Mouse (Mus musculus): Measurements from ENCODE around the gene Tmem86a. TPM values are rescaled to one million over a fixed set of nuclear protein-coding genes. Genes with fewer than 3 reads are reported as not detected.

Tmem86a gene
- total RNA-seq, 1 experiment: 1.1 TPM

GRCm38 (mm10) chr7:47067879-47068278, 17.5 kb downstream of the Tmem86a start:
- H3K9me3 ChIP-seq (ENCODE audit: control insufficient read depth, insufficient read depth, low read depth, low read length): no peaks in the 10 kb centered on the region
- no peak overlapping the region for H3K9ac ChIP-seq (ENCODE audit: insufficient read depth, low read depth, low read length, poor library complexity, severe bottlenecking)
- no peak overlapping the region for H3K4me3 ChIP-seq (ENCODE audit: insufficient read depth in 1 of 2, low read depth in 1 of 2, low read length in 2 of 2, poor library complexity in 1 of 2, severe bottlenecking in 1 of 2)
- H3K36me3 ChIP-seq (ENCODE audit: control insufficient read depth, insufficient read depth, low read length, poor library complexity, severe bottlenecking): no peaks in the 10 kb centered on the region
- no peak overlapping the region for H3K27ac ChIP-seq (ENCODE audit: insufficient read depth, low read depth, low read length, poor library complexity, severe bottlenecking)
- no peak for DNase-seq (ENCODE audit: low read depth, low spot score)
- TF ChIP-seq ZC3H11A (IDR thresholded peaks at IDR 0.05; ENCODE audit: borderline replicate concordance, low read depth, low read length) (no peak), CHD2 (IDR thresholded peaks at IDR 0.05; ENCODE audit: low read depth, low read length) (no peak), HCFC1 (IDR thresholded peaks at IDR 0.05; ENCODE audit: borderline replicate concordance, insufficient read depth, low read length) (no peak), ZNF384 (IDR thresholded peaks at IDR 0.05; ENCODE audit: low read depth, low read length) (no peak), MAFK (IDR thresholded peaks at IDR 0.05; ENCODE audit: insufficient read depth, low read depth, low read length) (no peak)
- in situ Hi-C loops (cut with MboI; ENCODE audit: low sequenced_read_pairs in 2 of 2, unreplicated experiment in 2 of 2): no loop called here
- no peaks in the 10 kb centered on the region; a peak in 1 of 4 replicates for H3K4me1 ChIP-seq (ENCODE audit: control insufficient read depth in 2 of 2, insufficient read depth in 2 of 2, low read length in 2 of 2, poor library complexity in 1 of 2)

- Histone ChIP-seq H3K36me3 (ENCODE audit: control insufficient read depth, insufficient read depth, low read length, poor library complexity, severe bottlenecking) (no peaks in the 10 kb centered on the region), H3K27ac (ENCODE audit: insufficient read depth, low read depth, low read length, poor library complexity, severe bottlenecking) (no peak overlapping the region), H3K4me3 (ENCODE audit: insufficient read depth in 1 of 2, low read depth in 1 of 2, low read length in 2 of 2, poor library complexity in 1 of 2, severe bottlenecking in 1 of 2) (no peak overlapping the region), H3K9me3 (ENCODE audit: control insufficient read depth, insufficient read depth, low read depth, low read length) (no peaks in the 10 kb centered on the region), H3K9ac (ENCODE audit: insufficient read depth, low read depth, low read length, poor library complexity, severe bottlenecking) (no peak overlapping the region), H3K4me1 (ENCODE audit: control insufficient read depth in 2 of 2, insufficient read depth in 2 of 2, low read length in 2 of 2, poor library complexity in 1 of 2) (peaks cover 0 to 10% of the 10 kb centered on the region in 2 experiments; a peak in 2 of 4 replicates)
- in situ Hi-C loops (cut with MboI; ENCODE audit: low sequenced_read_pairs in 2 of 2, unreplicated experiment in 2 of 2): no loop called here
- TF ChIP-seq ZC3H11A (IDR thresholded peaks at IDR 0.05; ENCODE audit: borderline replicate concordance, low read depth, low read length) (0 out of 2 replicates have a peak, but pooled peaks have one; percentile 12), HCFC1 (IDR thresholded peaks at IDR 0.05; ENCODE audit: borderline replicate concordance, insufficient read depth, low read length) (no peak), CHD2 (IDR thresholded peaks at IDR 0.05; ENCODE audit: low read depth, low read length) (no peak)
- no peak for DNase-seq (ENCODE audit: low read depth, low spot score)
Observed at GRCm38 (mm10) chr7:47072551-47072950, 22.1 kb downstream of the Tmem86a start.

DNA sequence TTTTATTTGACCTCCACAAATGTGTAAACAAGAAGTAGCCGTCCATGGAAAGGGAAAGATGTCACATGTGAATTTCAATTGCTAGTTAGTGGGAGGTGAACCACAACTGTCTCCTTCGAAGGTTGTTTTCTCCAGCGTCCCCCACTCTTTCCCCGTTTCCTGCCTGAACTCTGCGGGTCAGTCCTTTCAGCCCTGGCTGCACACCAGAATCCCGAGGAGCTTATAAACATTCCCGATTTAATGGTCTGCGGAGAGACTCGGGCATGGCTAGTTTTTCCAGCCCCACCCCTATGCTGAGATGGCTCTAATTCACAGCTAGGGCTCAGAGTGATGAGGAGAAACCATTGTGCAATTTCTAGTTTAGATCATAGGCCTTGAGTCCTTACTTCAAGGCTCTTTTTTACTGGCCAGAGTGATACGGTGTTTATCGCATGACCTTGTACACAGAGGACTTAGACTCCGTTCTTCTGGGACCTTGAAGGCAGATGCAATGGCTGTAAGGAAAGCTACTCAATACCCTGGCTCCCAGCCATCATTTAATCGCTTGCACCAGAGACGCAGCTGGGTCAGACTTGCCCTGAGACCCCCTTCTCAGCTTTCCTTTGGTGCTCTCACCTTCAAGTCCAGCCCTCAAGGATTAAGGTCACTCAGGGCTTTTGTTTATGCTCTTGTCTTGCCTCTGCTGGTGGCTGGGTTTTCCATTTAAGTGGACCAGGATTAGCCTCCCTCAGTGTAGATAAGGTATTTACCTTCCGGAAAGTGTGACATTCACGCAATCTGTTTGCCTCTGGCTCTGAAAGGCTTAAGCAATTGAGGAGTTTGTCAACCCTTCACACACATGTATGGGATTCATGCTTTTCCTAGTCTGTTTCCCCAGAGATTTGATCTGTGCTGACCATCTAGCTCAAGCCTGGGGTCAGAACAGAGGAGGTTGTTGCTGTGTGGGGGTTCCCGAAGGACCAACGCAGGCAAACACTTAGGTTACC, 23.4 kb downstream of the Tmem86a start:
- Histone ChIP-seq H3K4me3 (ENCODE audit: insufficient read depth in 1 of 2, low read depth in 1 of 2, low read length in 2 of 2, poor library complexity in 1 of 2, severe bottlenecking in 1 of 2) (no peak overlapping the region), H3K9ac (ENCODE audit: insufficient read depth, low read depth, low read length, poor library complexity, severe bottlenecking) (no peak overlapping the region), H3K27ac (ENCODE audit: insufficient read depth, low read depth, low read length, poor library complexity, severe bottlenecking) (no peak overlapping the region), H3K4me1 (ENCODE audit: control insufficient read depth in 2 of 2, insufficient read depth in 2 of 2, low read length in 2 of 2, poor library complexity in 1 of 2) (peaks cover 0 to 12% of the 10 kb centered on the region in 2 experiments; a peak in 2 of 4 replicates), H3K9me3 (ENCODE audit: control insufficient read depth, insufficient read depth, low read depth, low read length) (no peaks in the 10 kb centered on the region), H3K36me3 (ENCODE audit: control insufficient read depth, insufficient read depth, low read length, poor library complexity, severe bottlenecking) (no peaks in the 10 kb centered on the region)
- in situ Hi-C loops (cut with MboI; ENCODE audit: low sequenced_read_pairs in 2 of 2, unreplicated experiment in 2 of 2): no loop called here
- TF ChIP-seq ZC3H11A (IDR thresholded peaks at IDR 0.05; ENCODE audit: borderline replicate concordance, low read depth, low read length) (no peak), ZNF384 (IDR thresholded peaks at IDR 0.05; ENCODE audit: low read depth, low read length) (no peak), CHD2 (IDR thresholded peaks at IDR 0.05; ENCODE audit: low read depth, low read length) (no peak), HCFC1 (IDR thresholded peaks at IDR 0.05; ENCODE audit: borderline replicate concordance, insufficient read depth, low read length) (no peak), MAFK (IDR thresholded peaks at IDR 0.05; ENCODE audit: insufficient read depth, low read depth, low read length) (no peak)
- no peak for DNase-seq (ENCODE audit: low read depth, low spot score)

DNA sequence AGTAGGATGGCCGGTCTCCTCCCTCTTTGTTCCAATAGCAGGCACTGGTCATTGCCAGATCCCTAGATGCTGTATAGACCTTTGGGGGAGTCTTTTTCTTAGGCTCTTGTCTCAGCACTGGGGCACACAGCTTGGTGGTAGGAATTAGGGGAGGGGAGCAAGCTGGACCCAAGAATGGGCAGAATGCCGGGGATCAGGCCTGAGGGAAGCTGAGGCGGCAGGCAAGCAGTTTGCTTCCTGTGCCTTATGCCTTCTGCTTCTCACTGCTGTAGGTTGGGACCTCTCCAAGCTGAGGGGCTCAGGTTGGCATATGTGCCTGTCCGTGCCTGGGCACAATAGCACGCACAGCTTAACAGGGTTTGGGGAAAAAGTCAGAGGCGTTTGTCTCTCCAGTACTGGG, 25.8 kb downstream of the Tmem86a start:
- Histone ChIP-seq H3K4me3 (ENCODE audit: insufficient read depth in 1 of 2, low read depth in 1 of 2, low read length in 2 of 2, poor library complexity in 1 of 2, severe bottlenecking in 1 of 2) (no peak overlapping the region), H3K9me3 (ENCODE audit: control insufficient read depth, insufficient read depth, low read depth, low read length) (no peaks in the 10 kb centered on the region), H3K4me1 (ENCODE audit: control insufficient read depth in 2 of 2, insufficient read depth in 2 of 2, low read length in 2 of 2, poor library complexity in 1 of 2) (peaks cover 0 to 12% of the 10 kb centered on the region in 2 experiments; a peak in 2 of 4 replicates), H3K9ac (ENCODE audit: insufficient read depth, low read depth, low read length, poor library complexity, severe bottlenecking) (no peak overlapping the region), H3K36me3 (ENCODE audit: control insufficient read depth, insufficient read depth, low read length, poor library complexity, severe bottlenecking) (no peaks in the 10 kb centered on the region), H3K27ac (ENCODE audit: insufficient read depth, low read depth, low read length, poor library complexity, severe bottlenecking) (no peak overlapping the region)
- no peak for TF ChIP-seq HCFC1 (IDR thresholded peaks at IDR 0.05; ENCODE audit: borderline replicate concordance, insufficient read depth, low read length)
- in situ Hi-C loops (cut with MboI; ENCODE audit: low sequenced_read_pairs in 2 of 2, unreplicated experiment in 2 of 2): no loop called here
- DNase-seq (ENCODE audit: low read depth, low spot score): no peak
